Mouse (Mus musculus): ENCODE measurements at regions not wholly inside any gene's neighbourhood (a gene's known extent, or its start where the extent isn't known, plus 50 kb on each side); places are given as distances from the start of the nearest gene placed in this dataset.
"Not testable (repeated sequence)": the region's sequence is repeated elsewhere in the genome, so short reads cannot be mapped to it uniquely, and the experiment has no call there.

- no peak overlapping the region for H3K4me2 ChIP-seq (ENCODE audit: low read depth, severe bottlenecking)
- H3K9me3 ChIP-seq (ENCODE audit: control insufficient read depth, low read length): no peaks in the 10 kb centered on the region
- no peaks in the 10 kb centered on the region for H3K27me3 ChIP-seq (ENCODE audit: control insufficient read depth, insufficient read depth, low read length)
- no peak overlapping the region for H3K9ac ChIP-seq (ENCODE audit: low read length)
- no peak for DNase-seq (ENCODE audit: low spot score)
- ATAC-seq (ENCODE audit: insufficient number of reproducible peaks, low FRiP score, low TSS enrichment, low read depth): no peak
- WGBS: 53% methylated on average over 8 of the region's 8 CpGs
- H3K36me3 ChIP-seq (ENCODE audit: control insufficient read depth, insufficient read depth, low read length): no peaks in the 10 kb centered on the region
- H3K4me3 ChIP-seq (ENCODE audit: low read depth, low read length): no peak overlapping the region
- H3K4me1 ChIP-seq (ENCODE audit: control insufficient read depth, insufficient read depth, low read length): no peaks in the 10 kb centered on the region
- H3K27ac ChIP-seq (replicated peaks; ENCODE audit: low read depth, low read length): no peak overlapping the region
Measured at GRCm38 (mm10) chr12:43223768-43224435, 986.2 kb downstream of the Dnajb9 start.

- not testable (repeated sequence) for H3K9me3 ChIP-seq (ENCODE audit: control insufficient read depth, low read length); H3K27me3 ChIP-seq (ENCODE audit: control insufficient read depth, insufficient read depth, low read length); H3K9ac ChIP-seq (ENCODE audit: low read length); DNase-seq (ENCODE audit: low spot score); H3K27ac ChIP-seq (replicated peaks; ENCODE audit: low read depth, low read length); ATAC-seq (ENCODE audit: insufficient number of reproducible peaks, low FRiP score, low TSS enrichment, low read depth); H3K36me3 ChIP-seq (ENCODE audit: control insufficient read depth, insufficient read depth, low read length); H3K4me3 ChIP-seq (ENCODE audit: low read depth, low read length); H3K4me2 ChIP-seq (ENCODE audit: low read depth, severe bottlenecking); H3K4me1 ChIP-seq (ENCODE audit: control insufficient read depth, insufficient read depth, low read length)
- 84% methylated on average over 3 of the region's 3 CpGs for WGBS
Measured at GRCm38 (mm10) chr12:43212341-43212740, 997.8 kb downstream of the Dnajb9 start.

GRCm38 (mm10) chr12:43204589-43204988 is 1005.5 kb downstream of the Dnajb9 start:
- 0 out of 2 replicates have a peak, but pooled peaks cover 6% of the 10 kb centered on the region for H3K27me3 ChIP-seq (ENCODE audit: control insufficient read depth, insufficient read depth, low read length)
- H3K4me3 ChIP-seq (ENCODE audit: low read depth, low read length): no peak overlapping the region
- H3K9me3 ChIP-seq (ENCODE audit: control insufficient read depth, low read length): no peaks in the 10 kb centered on the region
- DNase-seq (ENCODE audit: low spot score): peak; percentile 28
- no peak overlapping the region for H3K4me2 ChIP-seq (ENCODE audit: low read depth, severe bottlenecking)
- ATAC-seq (ENCODE audit: insufficient number of reproducible peaks, low FRiP score, low TSS enrichment, low read depth): no peak
- H3K4me1 ChIP-seq (ENCODE audit: control insufficient read depth, insufficient read depth, low read length): no peaks in the 10 kb centered on the region
- H3K9ac ChIP-seq (ENCODE audit: low read length): no peak overlapping the region
- WGBS: 13% methylated on average over 3 of the region's 3 CpGs
- no peaks in the 10 kb centered on the region for H3K36me3 ChIP-seq (ENCODE audit: control insufficient read depth, insufficient read depth, low read length)
- H3K27ac ChIP-seq (replicated peaks; ENCODE audit: low read depth, low read length): no peak overlapping the region
